Mouse (Mus musculus) kidney, postnatal 4 days (tissue): ENCODE results near the gene Upp2.

Source experiments
- DNase-seq, 2 experiments: peaks; one replicate each; pipeline ENCODE4 v3.0.0; 2021; ENCODE audit warnings: mixed read lengths in 2 of 2

The Upp2 gene

DNA sequence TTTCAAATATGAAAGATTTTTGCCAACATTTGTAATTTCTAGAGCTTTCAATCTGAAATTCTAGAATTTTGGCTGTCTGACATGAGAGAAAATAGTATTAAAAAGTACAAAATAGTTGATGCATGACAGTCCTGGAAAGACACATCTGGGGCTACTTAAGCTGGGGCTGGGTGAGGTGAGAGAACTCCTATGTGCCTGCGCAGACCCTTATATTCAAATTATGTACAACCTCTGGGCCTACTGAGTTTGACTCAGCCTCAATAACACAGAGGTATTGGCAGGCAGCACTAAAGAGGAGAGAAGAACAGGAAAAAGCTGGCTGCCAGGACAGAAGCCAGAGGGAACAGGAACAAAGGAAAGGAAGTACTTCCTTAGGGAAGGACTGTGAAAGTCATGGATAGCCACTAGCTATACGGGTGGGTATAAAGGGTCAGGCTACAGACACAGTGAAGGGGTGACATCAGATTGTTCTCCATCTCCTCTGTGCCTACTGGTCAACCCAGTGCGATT is 211.9 kb downstream of the Upp2 start:
- no peak for DNase-seq

- DNase-seq = no peak
Observed at GRCm38 (mm10) chr2:58783526-58783925, 216.4 kb downstream of the Upp2 start.

DNA sequence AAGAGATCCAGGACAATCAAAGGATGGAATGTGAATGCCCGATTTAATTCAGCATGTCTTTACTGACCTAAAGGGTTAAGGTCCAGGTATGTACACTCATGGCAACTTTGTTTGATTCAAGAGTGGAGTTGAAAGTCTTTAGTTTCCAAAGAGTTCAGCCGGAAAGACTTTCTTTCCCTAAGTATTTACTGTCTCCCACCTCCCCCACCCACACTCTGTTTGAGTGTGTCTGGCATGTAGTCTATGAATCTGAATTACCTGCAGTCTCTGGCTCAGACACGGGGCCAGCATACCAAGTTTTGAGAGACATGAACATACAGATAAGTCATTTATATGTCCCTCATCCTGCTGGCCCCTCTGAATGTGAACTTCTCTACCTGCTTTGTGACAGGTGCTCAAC is 219.1 kb downstream of the Upp2 start:
- no peak for DNase-seq

GRCm38 (mm10) chr2:58786681-58787080 is 219.6 kb downstream of the Upp2 start:
- DNase-seq = no peak

DNA sequence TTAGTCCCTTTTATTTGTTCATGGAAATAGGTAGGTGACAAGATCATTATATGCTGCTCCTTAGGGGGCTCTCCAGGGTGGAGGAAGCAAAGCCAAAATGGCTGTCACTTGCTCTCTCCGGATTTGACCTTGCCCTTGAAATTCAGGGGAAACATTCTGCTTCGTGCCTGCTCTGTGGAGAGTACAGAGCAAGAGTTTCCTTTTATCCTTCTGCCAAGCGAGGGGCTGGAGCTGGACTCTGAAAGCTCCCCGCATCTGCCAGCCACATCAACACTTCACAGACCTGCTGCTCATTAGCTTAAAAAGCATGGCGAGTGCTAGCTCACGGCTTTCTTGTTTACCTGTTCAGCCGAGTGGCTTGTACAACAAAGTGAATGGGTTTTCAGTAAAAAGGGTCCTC is 220.3 kb downstream of the Upp2 start:
- DNase-seq = no peak

GRCm38 (mm10) chr2:58789934-58790333 is 222.8 kb downstream of the Upp2 start:
- no peak for DNase-seq

- no peak for DNase-seq
Observed at GRCm38 (mm10) chr2:58790361-58790760, 223.3 kb downstream of the Upp2 start.

DNA sequence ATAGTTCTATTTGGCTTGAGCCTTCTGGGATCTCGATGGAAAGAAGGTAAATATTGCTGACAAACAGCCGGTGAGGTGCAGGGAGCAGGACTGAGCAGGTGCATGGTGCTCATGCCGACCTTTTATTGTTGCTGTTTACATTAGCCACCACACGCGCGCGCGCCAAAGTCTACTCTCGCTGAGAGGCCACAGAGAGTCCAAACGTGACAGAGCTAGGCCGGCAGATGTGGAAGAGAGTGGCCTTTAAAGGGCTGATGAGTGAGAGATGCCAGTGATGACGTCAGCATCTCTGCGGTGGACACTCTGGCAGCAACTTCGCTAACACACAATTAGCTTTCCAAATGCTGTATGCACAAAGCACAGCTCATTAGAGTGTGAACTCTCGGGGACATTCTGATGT is 227.4 kb downstream of the Upp2 start:
- no peak for DNase-seq

DNA sequence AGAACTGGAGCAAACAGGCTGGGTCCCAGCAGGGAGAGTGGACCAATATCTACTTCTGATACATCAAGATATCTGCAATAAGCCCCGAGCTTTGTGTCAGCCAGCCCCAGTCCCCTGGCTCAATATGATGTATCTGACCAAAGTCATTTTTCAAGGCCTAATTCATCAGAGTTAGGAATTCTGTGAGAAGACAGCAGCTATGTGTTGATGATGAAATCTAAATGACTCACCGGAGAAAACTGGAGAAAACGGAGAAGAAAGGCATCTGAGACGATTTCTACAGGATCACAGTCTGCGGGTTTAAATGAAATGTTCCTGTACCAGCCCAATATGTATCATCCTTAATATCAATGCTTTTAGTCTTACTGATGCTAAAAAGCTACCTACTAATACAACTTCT is 228.3 kb downstream of the Upp2 start:
- no peak for DNase-seq

- DNase-seq = no peak
Observed at GRCm38 (mm10) chr2:58797506-58797905, 230.4 kb downstream of the Upp2 start.

- no peak for DNase-seq
Observed at GRCm38 (mm10) chr2:58799126-58799525, 232.0 kb downstream of the Upp2 start.

- DNase-seq = no peak
Observed at GRCm38 (mm10) chr2:58799623-58800022, 232.5 kb downstream of the Upp2 start.

- DNase-seq = no peak
Observed at GRCm38 (mm10) chr2:58812941-58813340, 245.8 kb downstream of the Upp2 start.

GRCm38 (mm10) chr2:58828910-58829600 is 262.0 kb downstream of the Upp2 start:
- no peak for DNase-seq

GRCm38 (mm10) chr2:58829981-58830742 is 263.1 kb downstream of the Upp2 start:
- DNase-seq = peak; percentile 36 to 44

- DNase-seq = peak; percentile 33 to 58
Observed at GRCm38 (mm10) chr2:58832253-58832980, 265.3 kb downstream of the Upp2 start.

DNA sequence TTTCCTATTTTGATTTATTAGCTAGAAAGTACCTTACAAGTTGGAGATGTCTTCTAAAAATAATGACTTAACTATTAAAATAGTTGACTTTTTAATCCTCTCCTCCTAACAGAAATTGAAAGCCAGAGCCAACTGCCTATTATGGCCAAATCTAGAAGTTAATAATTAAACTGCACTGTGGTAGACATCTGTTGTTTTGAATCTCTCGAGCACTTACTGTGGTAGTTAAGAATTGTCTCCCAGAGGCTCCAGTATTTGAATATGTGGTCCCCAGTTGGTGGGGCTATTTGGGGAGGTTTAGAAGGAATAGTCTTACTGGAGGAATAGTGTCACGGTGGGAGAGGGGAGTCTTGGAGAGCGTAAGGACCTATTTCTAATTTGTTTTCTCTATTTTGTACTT is 273.9 kb downstream of the Upp2 start:
- DNase-seq = peak in 1 of 2 experiments; percentile 16

GRCm38 (mm10) chr2:58842443-58842842 is 275.3 kb downstream of the Upp2 start:
- no peak for DNase-seq
